Comparison of ENCODE assay signal across 14 mouse cellular contexts in the genomic region with DNA sequence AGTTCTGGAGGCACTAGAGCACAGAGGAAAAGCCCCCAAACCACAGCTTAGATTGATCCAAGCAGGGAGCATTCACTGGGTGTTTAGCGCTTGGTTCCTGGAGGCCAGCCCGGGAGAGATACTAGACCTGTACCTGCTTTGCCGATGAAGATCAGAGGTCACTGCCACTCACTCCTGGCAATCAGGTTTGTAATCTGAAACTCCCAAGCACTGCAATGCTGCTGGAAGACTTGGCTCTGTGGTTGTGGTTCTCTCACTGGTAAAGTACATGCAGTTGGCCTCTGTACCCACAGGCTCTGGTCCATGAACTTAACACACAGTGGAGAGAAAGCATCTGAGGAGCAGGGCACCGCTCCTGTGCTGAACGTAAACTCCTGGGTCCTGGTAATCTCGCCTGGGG.
A peak's percentile ranks its signal among the peaks of the same experiment; 100 is the strongest.
DNase-seq lines count a peak whose midpoint lies in the region; ATAC-seq lines count a peak whose summit lies in the region.
"Had no signal": no experiment of that assay in that cellular context is flagged by ENCODE, and none has a peak within 500 bp of the region (broad histone marks: within the 10 kb centered on the region; RNA-seq: fewer than 3 reads in every experiment).

No protein-coding gene starts in this region.

- peak overlapping the region; percentile 38; the same call in 1 of the 2 replicates for H3K27ac ChIP-seq in kidney, embryonic 14.5 days (ENCODE audit: low read depth, low read length)
- H3K27ac ChIP-seq in embryonic facial prominence, embryonic 14.5 days (replicated peaks; ENCODE audit: low read depth, low read length) = no peak overlapping the region; the same call in 1 of the 2 replicates
- peak overlapping the region; percentile 50; the same call in 1 of the 2 replicates for H3K27ac ChIP-seq in limb, embryonic 12.5 days
- H3K27ac ChIP-seq: hindbrain, embryonic 14.5 days; liver, embryonic 14.5 days; stomach, embryonic 15.5 days had no signal

- no peak overlapping the region for H3K4me2 ChIP-seq in kidney, embryonic 14.5 days (replicated peaks; ENCODE audit: low read depth, low read length)
- no peak overlapping the region for H3K4me2 ChIP-seq in embryonic facial prominence, embryonic 14.5 days (ENCODE audit: low read depth, low read length)
- no peak overlapping the region for H3K4me2 ChIP-seq in limb, embryonic 12.5 days
- H3K4me2 ChIP-seq: heart, embryonic 11.5 days; hindbrain, embryonic 14.5 days; stomach, embryonic 15.5 days had no signal

- no peak overlapping the region for H3K4me3 ChIP-seq in kidney, embryonic 14.5 days (ENCODE audit: low read length)
- H3K4me3 ChIP-seq in embryonic facial prominence, embryonic 14.5 days (ENCODE audit: low read depth, low read length) = no peak overlapping the region
- H3K4me3 ChIP-seq in limb, embryonic 12.5 days (replicated peaks) = no peak overlapping the region
- H3K4me3 ChIP-seq: erythroblast, embryonic 14.5 days; stomach, embryonic 15.5 days had no signal

- H3K9me3 ChIP-seq in kidney, embryonic 14.5 days (ENCODE audit: control insufficient read depth, low read length) = no peaks in the 10 kb centered on the region
- H3K9me3 ChIP-seq in embryonic facial prominence, embryonic 14.5 days (ENCODE audit: control insufficient read depth, low read length) = no peaks in the 10 kb centered on the region
- no peaks in the 10 kb centered on the region for H3K9me3 ChIP-seq in limb, embryonic 12.5 days
- H3K9me3 ChIP-seq: stomach, embryonic 15.5 days had no signal

- 0 out of 2 replicates have a peak, but pooled peaks cover 12% of the 10 kb centered on the region for H3K4me1 ChIP-seq in kidney, embryonic 14.5 days (ENCODE audit: control insufficient read depth, insufficient read depth, low read length)
- peaks cover 19% of the 10 kb centered on the region; the same call in 1 of the 2 replicates for H3K4me1 ChIP-seq in embryonic facial prominence, embryonic 14.5 days (ENCODE audit: control insufficient read depth, insufficient read depth, low read length)
- H3K4me1 ChIP-seq in limb, embryonic 12.5 days (replicated peaks) = peaks cover 28% of the 10 kb centered on the region
- H3K4me1 ChIP-seq: stomach, embryonic 15.5 days had no signal

- H3K36me3 ChIP-seq in kidney, embryonic 14.5 days (ENCODE audit: control insufficient read depth, insufficient read depth, low read length) = no peaks in the 10 kb centered on the region
- H3K36me3 ChIP-seq in embryonic facial prominence, embryonic 14.5 days (ENCODE audit: control insufficient read depth, insufficient read depth, low read length) = no peaks in the 10 kb centered on the region
- no peaks in the 10 kb centered on the region for H3K36me3 ChIP-seq in limb, embryonic 12.5 days
- H3K36me3 ChIP-seq: stomach, embryonic 15.5 days had no signal

- no peaks in the 10 kb centered on the region for H3K27me3 ChIP-seq in kidney, embryonic 14.5 days (ENCODE audit: control insufficient read depth, insufficient read depth, low read length)
- H3K27me3 ChIP-seq in embryonic facial prominence, embryonic 14.5 days (replicated peaks; ENCODE audit: control insufficient read depth, insufficient read depth, low read length) = no peaks in the 10 kb centered on the region
- H3K27me3 ChIP-seq in limb, embryonic 12.5 days = no peaks in the 10 kb centered on the region
- H3K27me3 ChIP-seq: stomach, embryonic 15.5 days had no signal

- 49% methylated on average over 6 of the region's 6 CpGs for WGBS in kidney, embryonic 14.5 days
- WGBS in embryonic facial prominence, embryonic 14.5 days = 53% methylated on average over 6 of the region's 6 CpGs
- WGBS in limb, embryonic 12.5 days = 46% methylated on average over 6 of the region's 6 CpGs

- no peak overlapping the region for H3K9ac ChIP-seq in kidney, embryonic 14.5 days (ENCODE audit: low read depth, low read length)
- no peak overlapping the region for H3K9ac ChIP-seq in embryonic facial prominence, embryonic 14.5 days (ENCODE audit: low read depth, low read length)
- no peak overlapping the region for H3K9ac ChIP-seq in limb, embryonic 12.5 days (replicated peaks)
- H3K9ac ChIP-seq: hindbrain, embryonic 14.5 days; liver, embryonic 14.5 days; stomach, embryonic 15.5 days had no signal

- no peak for DNase-seq in frontal cortex, postnatal 14 days (ENCODE audit: low spot score in 2 of 2)
- no peak for DNase-seq in kidney, adult 11 months
- DNase-seq in embryonic facial prominence, embryonic 14.5 days (ENCODE audit: low spot score) = peak; percentile 8
- DNase-seq in lung, adult 18-20 months = no peak
- DNase-seq in thymus, postnatal 0 days (ENCODE audit: low spot score) = no peak

- ATAC-seq in frontal cortex, adult (ENCODE audit: low TSS enrichment) = peak; percentile 6; the same call in 1 of the 2 replicates
- ATAC-seq in kidney, embryonic 14.5 days (ENCODE audit: low FRiP score, low TSS enrichment) = no peak
- no peak for ATAC-seq in embryonic facial prominence, embryonic 14.5 days (ENCODE audit: low read depth)
- ATAC-seq in limb, embryonic 12.5 days (ENCODE audit: insufficient number of reproducible peaks, insufficient read depth, low FRiP score, low TSS enrichment, low read depth) = no peak
- ATAC-seq: intestine, postnatal 0 days had no signal
